Mouse (Mus musculus) heart, postnatal 36 days (tissue): ENCODE measurements at regions not wholly inside any gene's neighbourhood (a gene's known extent, or its start where the extent isn't known, plus 50 kb on each side); places are given as distances from the start of the nearest gene placed in this dataset.

Experiments
- DNase-seq, 2 experiments: peaks; one replicate each; pipeline ENCODE4 v3.0.0; 2021 to 2022
- intact Hi-C: fragments of 180-260 bp; cut with DNase I; formaldehyde crosslinking; loops from one replicate; pipeline ENCODE4 v1.15.1; 2025

- no peak for DNase-seq
- intact Hi-C loops = no loop called here
These were observed 196.6 kb downstream of the Mid1ip1 start for GRCm38 (mm10) chrX:10911127-10912061.
